Mouse (Mus musculus) liver, embryonic 13.5 days (tissue): ENCODE measurements around the gene Stx1a. TPM values are rescaled to one million over a fixed set of nuclear protein-coding genes. Genes with fewer than 3 reads are reported as not detected.

Experiments used
- polyA plus RNA-seq: library from polyadenylated mRNA; unstranded; fragments of >200 nt; fragmentation: Nextera tagmentation; extraction: Ambion mirVana; gene quantifications from 2 replicates; pipeline ENCODE4 v1.2.1, GENCODE M21; 2015

The Stx1a gene
- polyA plus RNA-seq, 1 experiment from 2014 or later: 1.5 TPM

Other genes with a start within 250 kb of the Stx1a start
- gene Tmem270, start 116.7 kb upstream of the Stx1a start, polyA plus RNA-seq: not detected in 2 replicates
- 246 and 259 TPM in 2 replicates for gene Cldn13, start 108.0 kb upstream of the Stx1a start, polyA plus RNA-seq
- gene Mettl27, start 91.1 kb upstream of the Stx1a start, polyA plus RNA-seq: 10.6 and 12.2 TPM in 2 replicates
- gene Cldn4, start 76.5 kb upstream of the Stx1a start, polyA plus RNA-seq: 0.15 and 0.32 TPM in 2 replicates
- gene Cldn3, start 37.3 kb upstream of the Stx1a start, polyA plus RNA-seq: 0.38 and 0.74 TPM in 2 replicates
- gene Abhd11, start 14.3 kb upstream of the Stx1a start, polyA plus RNA-seq: 37.0 and 37.3 TPM in 2 replicates
- gene Dnajc30, start 40.7 kb downstream of the Stx1a start, polyA plus RNA-seq: 15.2 and 16.5 TPM in 2 replicates
- gene Bud23, start 41.5 kb downstream of the Stx1a start, polyA plus RNA-seq: 82.4 and 92.4 TPM in 2 replicates
- 0.25 and 0.47 TPM in 2 replicates for gene Vps37d, start 54.8 kb downstream of the Stx1a start, polyA plus RNA-seq
- 8.5 and 9.5 TPM in 2 replicates for gene Mlxipl, start 66.4 kb downstream of the Stx1a start, polyA plus RNA-seq
- 13.1 and 13.6 TPM in 2 replicates for gene Tbl2, start 126.2 kb downstream of the Stx1a start, polyA plus RNA-seq
- 34.5 and 41.1 TPM in 2 replicates for gene Bcl7b, start 144.8 kb downstream of the Stx1a start, polyA plus RNA-seq
- gene Baz1b, start 163.8 kb downstream of the Stx1a start, polyA plus RNA-seq: 21.4 and 23.8 TPM in 2 replicates
- 0.43 and 0.59 TPM in 2 replicates for gene Fzd9, start 227.7 kb downstream of the Stx1a start, polyA plus RNA-seq